Comparison of ENCODE assay signal across 13 mouse cellular contexts in genomic region chr1:34535043-34535698, GRCm38 (mm10). TPM values are rescaled to one million over a fixed set of nuclear protein-coding genes. Genes with fewer than 3 reads are reported as not detected.
DNase-seq lines count a peak whose midpoint lies in the region; ATAC-seq and TF ChIP-seq lines count a peak whose summit lies in the region.
"Not testable (repeated sequence)": the region's sequence is repeated elsewhere in the genome, so short reads cannot be mapped to it uniquely, and the experiment has no call there.
"Had no signal": no experiment of that assay in that cellular context is flagged by ENCODE, and none has a peak within 500 bp of the region (broad histone marks: within the 10 kb centered on the region; RNA-seq: fewer than 3 reads in every experiment).

Gene Cfc1, plus strand, starts transcription at chr1:34535648.

- ATAC-seq in common myeloid progenitor, adult 5-6 weeks (replicated peaks; ENCODE audit: low read depth, poor library complexity, severe bottlenecking) = peak; percentile 43
- ATAC-seq in forebrain, embryonic 14.5 days; heart, embryonic 14.5 days (ENCODE audit: insufficient number of reproducible peaks, insufficient read depth, low FRiP score, low read depth); hindbrain, embryonic 15.5 days (ENCODE audit: low FRiP score, low read depth); kidney, embryonic 16.5 days (ENCODE audit: low FRiP score, low TSS enrichment); lung, embryonic 14.5 days (ENCODE audit: insufficient read depth); midbrain, embryonic 13.5 days; stomach, embryonic 14.5 days (ENCODE audit: insufficient number of reproducible peaks, insufficient read depth, low FRiP score, low read depth): not testable (repeated sequence)

- H3K9me3 ChIP-seq in forebrain, embryonic 14.5 days (replicated peaks; ENCODE audit: control insufficient read depth, low read length); heart, embryonic 14.5 days (ENCODE audit: control insufficient read depth, low read length); hindbrain, embryonic 15.5 days; kidney, embryonic 16.5 days (ENCODE audit: low read length); lung, embryonic 14.5 days (ENCODE audit: low read depth, low read length); midbrain, embryonic 13.5 days; stomach, embryonic 14.5 days (ENCODE audit: control insufficient read depth, low read depth, low read length): not testable (repeated sequence)

- WGBS in forebrain, embryonic 14.5 days = 26% methylated on average over 7 of the region's 7 CpGs
- 8% methylated on average over 7 of the region's 7 CpGs for WGBS in heart, embryonic 14.5 days
- whole genome bisulfite sequencing in hindbrain, embryonic 15.5 days = 30% methylated on average over 7 of the region's 7 CpGs
- 28% methylated on average over 7 of the region's 7 CpGs for WGBS in kidney, embryonic 16.5 days
- 12% methylated on average over 7 of the region's 7 CpGs for WGBS in lung, embryonic 14.5 days
- 29% methylated on average over 6 of the region's 7 CpGs for WGBS in midbrain, embryonic 13.5 days
- 16% methylated on average over 7 of the region's 7 CpGs for whole genome bisulfite sequencing in stomach, embryonic 14.5 days

- H3K4me2 ChIP-seq in forebrain, embryonic 14.5 days (ENCODE audit: low read length) = peak within 1 kb of the TSS; percentile 16
- H3K4me2 ChIP-seq in heart, embryonic 14.5 days (ENCODE audit: low read length) = peak within 1 kb of the TSS; percentile 59
- peak within 1 kb of the TSS; percentile 56 for H3K4me2 ChIP-seq in hindbrain, embryonic 15.5 days
- H3K4me2 ChIP-seq in kidney, embryonic 16.5 days (replicated peaks; ENCODE audit: low read depth, low read length) = peak within 1 kb of the TSS; percentile 42
- peak within 1 kb of the TSS; percentile 48 for H3K4me2 ChIP-seq in lung, embryonic 14.5 days
- peak within 1 kb of the TSS; percentile 42 for H3K4me2 ChIP-seq in midbrain, embryonic 13.5 days (replicated peaks)
- peak within 1 kb of the TSS; percentile 29 for H3K4me2 ChIP-seq in stomach, embryonic 14.5 days (replicated peaks; ENCODE audit: low read depth, low read length)

- not testable (repeated sequence) for TF ChIP-seq CTCF in lung, embryonic 14.5 days (IDR thresholded peaks at IDR 0.05; ENCODE audit: low read depth)

- H3K27me3 ChIP-seq in forebrain, embryonic 14.5 days (replicated peaks; ENCODE audit: control insufficient read depth, insufficient read depth, low read length) = peaks cover 29% of the 10 kb centered on the region
- H3K27me3 ChIP-seq in heart, embryonic 14.5 days (ENCODE audit: control insufficient read depth, insufficient read depth, low read length) = peaks cover 22% of the 10 kb centered on the region
- peaks cover 32% of the 10 kb centered on the region for H3K27me3 ChIP-seq in hindbrain, embryonic 15.5 days
- peaks cover 29% of the 10 kb centered on the region for H3K27me3 ChIP-seq in kidney, embryonic 16.5 days (ENCODE audit: insufficient read depth, low read length)
- H3K27me3 ChIP-seq in lung, embryonic 14.5 days (ENCODE audit: insufficient read depth, low read length) = peaks cover 25% of the 10 kb centered on the region
- H3K27me3 ChIP-seq in midbrain, embryonic 13.5 days = peaks cover 36% of the 10 kb centered on the region
- H3K27me3 ChIP-seq in stomach, embryonic 14.5 days (ENCODE audit: control insufficient read depth, insufficient read depth, low read length) = peaks cover 11% of the 10 kb centered on the region; the same call in 1 of the 2 replicates

- H3K9ac ChIP-seq in forebrain, embryonic 14.5 days (ENCODE audit: low read length); heart, embryonic 14.5 days (ENCODE audit: low read length); hindbrain, embryonic 15.5 days; kidney, embryonic 16.5 days (replicated peaks; ENCODE audit: low read length); lung, embryonic 14.5 days; midbrain, embryonic 13.5 days (replicated peaks); stomach, embryonic 14.5 days (replicated peaks; ENCODE audit: low read depth, low read length): not testable (repeated sequence)

- not testable (repeated sequence) for H3K4me1 ChIP-seq in forebrain, embryonic 14.5 days (ENCODE audit: control insufficient read depth, insufficient read depth, low read length); heart, embryonic 14.5 days (ENCODE audit: control insufficient read depth in 2 of 2, insufficient read depth in 2 of 2, low read length in 2 of 2); kidney, embryonic 16.5 days (ENCODE audit: insufficient read depth, low read length); lung, embryonic 14.5 days (ENCODE audit: insufficient read depth); stomach, embryonic 14.5 days (ENCODE audit: control insufficient read depth, insufficient read depth, low read length)
- H3K4me1 ChIP-seq in hindbrain, embryonic 15.5 days (replicated peaks) = peaks cover 15% of the 10 kb centered on the region
- H3K4me1 ChIP-seq in midbrain, embryonic 13.5 days (replicated peaks) = peaks cover 12% of the 10 kb centered on the region

- H3K36me3 ChIP-seq in forebrain, embryonic 14.5 days (ENCODE audit: control insufficient read depth, insufficient read depth, low read length); heart, embryonic 14.5 days (ENCODE audit: control insufficient read depth, insufficient read depth, low read length); hindbrain, embryonic 15.5 days; kidney, embryonic 16.5 days (ENCODE audit: insufficient read depth, low read length); lung, embryonic 14.5 days (ENCODE audit: insufficient read depth); midbrain, embryonic 13.5 days; stomach, embryonic 14.5 days (ENCODE audit: control insufficient read depth, insufficient read depth, low read length): not testable (repeated sequence)

- 0 out of 2 replicates have a peak within 1 kb of the TSS, but pooled peaks have one; percentile 5 for H3K4me3 ChIP-seq in forebrain, embryonic 14.5 days (ENCODE audit: low read depth, low read length)
- peak within 1 kb of the TSS; percentile 0 to 20; a peak in 3 of 4 replicates for H3K4me3 ChIP-seq in heart, embryonic 14.5 days (ENCODE audit: control insufficient read depth in 1 of 2, insufficient read depth in 1 of 2, low read depth in 1 of 2, low read length in 2 of 2)
- H3K4me3 ChIP-seq in hindbrain, embryonic 15.5 days = peak within 1 kb of the TSS; percentile 32
- peak within 1 kb of the TSS; percentile 26; the same call in 1 of the 2 replicates for H3K4me3 ChIP-seq in kidney, embryonic 16.5 days (ENCODE audit: low read length)
- H3K4me3 ChIP-seq in lung, embryonic 14.5 days (ENCODE audit: low read depth, low read length) = peak within 1 kb of the TSS; percentile 5; the same call in 1 of the 2 replicates
- H3K4me3 ChIP-seq in midbrain, embryonic 13.5 days (replicated peaks) = peak within 1 kb of the TSS; percentile 19
- 0 out of 2 replicates have a peak within 1 kb of the TSS, but pooled peaks have one; percentile 12 for H3K4me3 ChIP-seq in stomach, embryonic 14.5 days (ENCODE audit: low read depth, low read length)

- H3K27ac ChIP-seq in forebrain, embryonic 14.5 days (ENCODE audit: low read depth, low read length); heart, embryonic 14.5 days (replicated peaks in 1 of 2; ENCODE audit: control insufficient read depth in 1 of 2, insufficient read depth in 1 of 2, low read depth in 2 of 2, low read length in 2 of 2); hindbrain, embryonic 15.5 days (replicated peaks); kidney, embryonic 16.5 days (ENCODE audit: low read length); lung, embryonic 14.5 days (ENCODE audit: low read depth); midbrain, embryonic 13.5 days; stomach, embryonic 14.5 days (ENCODE audit: low read length): not testable (repeated sequence)

- not testable (repeated sequence) for DNase-seq in forebrain, embryonic 14.5 days (ENCODE audit: low spot score); lung, embryonic 14.5 days

RNA-seq across cellular contexts. Expression of gene Cfc1, which starts in this region (rescaled TPM):
- total RNA-seq in common myeloid progenitor, adult 5-6 weeks (2017) = not detected in 2 replicates
- 0.17 TPM in 1 of 2 replicates, not detected in the other for polyA plus RNA-seq in forebrain, embryonic 14.5 days (2014; fragmentation: Nextera tagmentation; extraction: Ambion mirVana)
- 0.46 TPM in 1 of 2 replicates, not detected in the other for polyA plus RNA-seq in heart, embryonic 14.5 days (2014; fragmentation: Nextera tagmentation; extraction: Ambion mirVana)
- 0.14 and 0.45 TPM in 2 replicates for polyA plus RNA-seq in hindbrain, embryonic 15.5 days (2015; fragmentation: Nextera tagmentation; extraction: Ambion mirVana)
- 0.15 TPM in 1 of 2 replicates, not detected in the other for polyA plus RNA-seq in kidney, embryonic 16.5 days (2015; fragmentation: Nextera tagmentation; extraction: Ambion mirVana)
- 0.24 TPM in 1 of 2 replicates, not detected in the other for polyA plus RNA-seq in lung, embryonic 14.5 days (2014; fragmentation: Nextera tagmentation; extraction: Ambion mirVana)
- not detected in 2 replicates for polyA plus RNA-seq in midbrain, embryonic 13.5 days (2015; fragmentation: Nextera tagmentation; extraction: Ambion mirVana)
- 1.3 and 2.3 TPM in 2 replicates for polyA plus RNA-seq in stomach, embryonic 14.5 days (2014; fragmentation: Nextera tagmentation; extraction: Ambion mirVana)
- total RNA-seq: gastrocnemius, adult 18-20 months; heart, postnatal 4 days; layer of hippocampus, adult 8-10 months; left cerebral cortex, adult 2 months had no signal
- polyA plus RNA-seq: lung, adult 2 months had no signal

Comparison
In these comparisons a context has a peak if more than half of its experiments do, and no peak if none do; other contexts are left out.
1. Peak in ATAC-seq in common myeloid progenitor, adult 5-6 weeks; RNA of the gene not detected or under 1 TPM.